ENCODE assay signal across 9 mouse cellular contexts in the genomic region with DNA sequence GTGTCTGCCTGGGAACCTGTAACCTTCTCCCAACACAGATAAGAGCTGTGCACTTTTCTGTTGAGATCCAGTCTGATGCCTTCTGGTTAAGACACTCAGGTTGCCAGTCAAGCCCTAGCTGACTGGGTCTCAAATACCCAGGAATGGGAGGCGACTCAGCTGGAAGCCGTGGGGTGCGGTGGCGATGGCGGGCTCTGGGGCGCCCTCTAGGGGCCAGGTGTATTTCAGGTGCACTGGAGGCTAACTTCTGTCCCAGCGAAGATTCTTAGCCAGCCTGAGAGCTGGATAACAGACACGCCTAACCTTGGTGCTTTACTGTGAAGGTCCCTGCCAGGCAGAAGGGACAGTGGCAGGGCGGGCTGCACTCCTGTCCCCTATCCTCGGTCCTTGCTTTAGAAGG.
A peak's percentile ranks its signal among the peaks of the same experiment; 100 is the strongest.
DNase-seq lines count a peak whose midpoint lies in the region; ATAC-seq and TF ChIP-seq lines count a peak whose summit lies in the region.
"Had no signal": no experiment of that assay in that cellular context is flagged by ENCODE, and none has a peak within 500 bp of the region (broad histone marks: within the 10 kb centered on the region; RNA-seq: fewer than 3 reads in every experiment).

No protein-coding gene starts in this region.

- ATAC-seq in lung, embryonic 15.5 days (ENCODE audit: borderline replicate concordance, extremely low read depth, low FRiP score, low TSS enrichment) = no peak
- 0 out of 2 replicates have a peak, but pooled peaks have one; percentile 43 for ATAC-seq in embryonic facial prominence, embryonic 15.5 days (ENCODE audit: insufficient number of reproducible peaks, low FRiP score, low TSS enrichment, low read depth)

- H3K27ac ChIP-seq in lung, embryonic 15.5 days = no peak overlapping the region
- no peak overlapping the region for H3K27ac ChIP-seq in embryonic facial prominence, embryonic 15.5 days (replicated peaks)
- no peak overlapping the region for H3K27ac ChIP-seq in thymus, adult 2 months (ENCODE audit: control insufficient read depth, insufficient read depth, low read length)
- H3K27ac ChIP-seq: hindbrain, embryonic 15.5 days had no signal

- WGBS in lung, embryonic 15.5 days = 6% methylated on average over 10 of the region's 10 CpGs
- WGBS in embryonic facial prominence, embryonic 15.5 days = 10% methylated on average over 10 of the region's 10 CpGs
- 7% methylated on average over 10 of the region's 10 CpGs for WGBS in thymus, adult 2 months

- no peaks in the 10 kb centered on the region for H3K36me3 ChIP-seq in lung, embryonic 15.5 days
- H3K36me3 ChIP-seq in embryonic facial prominence, embryonic 15.5 days = no peaks in the 10 kb centered on the region
- H3K36me3 ChIP-seq in thymus, adult 2 months (ENCODE audit: control insufficient read depth, insufficient read depth, low read length) = no peaks in the 10 kb centered on the region
- H3K36me3 ChIP-seq: hindbrain, embryonic 15.5 days had no signal

- H3K27me3 ChIP-seq in lung, embryonic 15.5 days = peaks cover 85% of the 10 kb centered on the region
- peaks cover 89% of the 10 kb centered on the region for H3K27me3 ChIP-seq in embryonic facial prominence, embryonic 15.5 days
- H3K27me3 ChIP-seq in thymus, adult 2 months (ENCODE audit: control insufficient read depth, insufficient read depth, low read length) = peaks cover 14% of the 10 kb centered on the region

- DNase-seq in adrenal gland, adult 2 months = peak; percentile 4
- DNase-seq in adrenal gland, postnatal 14 days = no peak
- no peak for DNase-seq in lung, postnatal 4 days
- DNase-seq in thymus, adult 2 months = peak; percentile 38
- no peak for DNase-seq in layer of hippocampus, adult 8-10 months (ENCODE audit: low spot score in 2 of 2)
- no peak for DNase-seq in frontal cortex, postnatal 14 days (ENCODE audit: low spot score in 2 of 2)

- H3K4me3 ChIP-seq in lung, embryonic 15.5 days = no peak overlapping the region
- no peak overlapping the region for H3K4me3 ChIP-seq in embryonic facial prominence, embryonic 15.5 days (replicated peaks)
- H3K4me3 ChIP-seq in thymus, adult 2 months (ENCODE audit: control insufficient read depth, insufficient read depth, low read length) = no peak overlapping the region
- H3K4me3 ChIP-seq: hindbrain, embryonic 15.5 days had no signal

- H3K9ac ChIP-seq in lung, embryonic 15.5 days = 0 out of 2 replicates have a peak overlapping the region, but pooled peaks have one; percentile 1
- H3K9ac ChIP-seq in embryonic facial prominence, embryonic 15.5 days = no peak overlapping the region
- H3K9ac ChIP-seq: hindbrain, embryonic 15.5 days had no signal

- no peak for TF ChIP-seq POLR2A in thymus, adult 2 months (IDR thresholded peaks at IDR 0.05; ENCODE audit: control insufficient read depth, extremely low read depth, insufficient read depth, low read length, poor library complexity)

- H3K9me3 ChIP-seq in lung, embryonic 15.5 days = no peaks in the 10 kb centered on the region
- H3K9me3 ChIP-seq in embryonic facial prominence, embryonic 15.5 days (replicated peaks) = no peaks in the 10 kb centered on the region
- H3K9me3 ChIP-seq: hindbrain, embryonic 15.5 days had no signal

- TF ChIP-seq CTCF in thymus, adult 2 months (IDR thresholded peaks at IDR 0.05; ENCODE audit: borderline replicate concordance, control insufficient read depth, extremely low read depth, insufficient read depth, low read length, poor library complexity) = peak; percentile 87; the same call in 1 of the 2 replicates

- H3K4me2 ChIP-seq in lung, embryonic 15.5 days = peak overlapping the region; percentile 37
- no peak overlapping the region for H3K4me2 ChIP-seq in embryonic facial prominence, embryonic 15.5 days (replicated peaks)
- H3K4me2 ChIP-seq: hindbrain, embryonic 15.5 days had no signal

- H3K4me1 ChIP-seq in lung, embryonic 15.5 days = peaks cover 17% of the 10 kb centered on the region
- H3K4me1 ChIP-seq in embryonic facial prominence, embryonic 15.5 days = peaks cover 11% of the 10 kb centered on the region; the same call in 1 of the 2 replicates
- H3K4me1 ChIP-seq in thymus, adult 2 months (replicated peaks; ENCODE audit: control insufficient read depth, insufficient read depth, low read length) = peaks cover 16% of the 10 kb centered on the region

Comparison
In these comparisons a context has a peak if more than half of its experiments do, and no peak if none do; other contexts are left out.
1. DNase-seq: peak in adrenal gland, adult 2 months (single experiment) and thymus, adult 2 months (single experiment); none in adrenal gland, postnatal 14 days (single experiment), lung, postnatal 4 days (0 of 2), layer of hippocampus, adult 8-10 months (0 of 2) and frontal cortex, postnatal 14 days (0 of 2).